Mouse (Mus musculus) CH12.LX (cell line): ENCODE results near the gene Galnt18.

Experiments used
- CTCF ChIP-seq, 2 experiments: IDR thresholded peaks in 1 of 2; conservative IDR thresholded peaks in 1 of 2; 2 replicates each; pipeline ENCODE4 v1.5.1; 2011 to 2012; ENCODE audit warnings: low read depth in 2 of 2, low read length in 2 of 2, improper control_type of control experiment in 1 of 2, inconsistent platforms in 1 of 2, mild to moderate bottlenecking in 1 of 2, moderate library complexity in 1 of 2
- ELF1 ChIP-seq: IDR thresholded peaks from 2 replicates; pipeline ENCODE4 v1.6.1; 2014; ENCODE audit warnings: low read depth, mild to moderate bottlenecking, inconsistent platforms, low read length, improper control_type of control experiment
- HCFC1 ChIP-seq: IDR thresholded peaks from 2 replicates; pipeline ENCODE4 v1.6.1; 2012; ENCODE audit warnings: low read depth, mild to moderate bottlenecking, inconsistent platforms, low read length, improper control_type of control experiment
- POLR2A ChIP-seq: IDR thresholded peaks from 2 replicates; pipeline ENCODE4 v1.6.1; 2011; ENCODE audit warnings: low read depth, mild to moderate bottlenecking, improper control_type of control experiment, low read length
- SMC3 ChIP-seq: IDR thresholded peaks from 2 replicates; pipeline ENCODE4 v1.6.1; 2011; ENCODE audit warnings: low read depth, low read length, improper control_type of control experiment
- ZKSCAN1 ChIP-seq: IDR thresholded peaks from 2 replicates; pipeline ENCODE4 v1.6.1; 2012; ENCODE audit warnings: low read depth, inconsistent platforms, low read length, improper control_type of control experiment, borderline replicate concordance

GRCm38 (mm10) chr7:111702961-111703360 lies 76.8 kb downstream of the Galnt18 start:
- no peak for TF ChIP-seq HCFC1
- no peak for TF ChIP-seq CTCF (conservative IDR thresholded peaks at IDR 0.05 in 1 of 2, IDR thresholded peaks at IDR 0.05 in 1 of 2; ENCODE audit: low read depth in 2 of 2, low read length in 2 of 2)
- no peak for TF ChIP-seq POLR2A
- TF ChIP-seq ZKSCAN1: no peak
- no peak for TF ChIP-seq SMC3
- no peak for TF ChIP-seq ELF1
